20 mouse cellular contexts compared by ENCODE assay signal in genomic region chr16:23312604-23313003, GRCm38 (mm10).
DNase-seq lines count a peak whose midpoint lies in the region; TF ChIP-seq lines count a peak whose summit lies in the region.
"Had no signal": no experiment of that assay in that cellular context is flagged by ENCODE, and none has a peak within 500 bp of the region (broad histone marks: within the 10 kb centered on the region; RNA-seq: fewer than 3 reads in every experiment).

No protein-coding gene starts in this region.

- H3K4me2 ChIP-seq in CH12.LX (ENCODE audit: insufficient read depth, low read depth, poor library complexity, severe bottlenecking), result peak overlapping the region; percentile 19

- TF ChIP-seq CTCF in CH12.LX (conservative IDR thresholded peaks at IDR 0.05 in 1 of 2, IDR thresholded peaks at IDR 0.05 in 1 of 2; ENCODE audit: low read depth in 2 of 2, low read length in 2 of 2), result no peak

- DNase-seq in heart, adult 11 months, result peak; percentile 79
- DNase-seq in heart, postnatal 14 days, result no peak
- DNase-seq in CH12.LX (ENCODE audit: extremely low read depth), result peak; percentile 70
- DNase-seq in induced T-regulatory cell, adult 2 months (ENCODE audit: low read depth), result peak; percentile 34
- no peak for DNase-seq in cerebellum, adult 8-10 months
- no peak for DNase-seq in Muller cell, postnatal 12 days (ENCODE audit: inconsistent ontology term)
- DNase-seq: adrenal gland, adult 2 months; adrenal gland, adult 8-10 months; adrenal gland, postnatal 10 days; adrenal gland, postnatal 14 days; adrenal gland, postnatal 25 days; adrenal gland, postnatal 36 days; B cell, adult 2 months; cerebellum, adult 11 months; cerebellum, adult 11-12 months; cerebellum, adult 18-20 months; cerebellum, adult 2 months; cerebellum, adult 9-10 months had no signal

- peak; percentile 92 for TF ChIP-seq EP300 in CH12.LX (IDR thresholded peaks at IDR 0.05; ENCODE audit: low read length)

- no peaks in the 10 kb centered on the region for H3K27me3 ChIP-seq in CH12.LX (replicated peaks)
- H3K27me3 ChIP-seq: Patski had no signal

- peak overlapping the region; percentile 68 for H3K27ac ChIP-seq in CH12.LX (ENCODE audit: insufficient read depth, low read depth)

- intact Hi-C loops in heart, postnatal 14 days (cut with DNase I), result no loop called here

- peaks cover 11% of the 10 kb centered on the region for H3K9me3 ChIP-seq in CH12.LX (replicated peaks; ENCODE audit: low read length)
- H3K9me3 ChIP-seq: G1E had no signal

- H3K79me2 ChIP-seq in CH12.LX (replicated peaks; ENCODE audit: control insufficient read depth, extremely low read depth, insufficient read depth, poor library complexity, severe bottlenecking), result peaks cover 42% of the 10 kb centered on the region

- H3K4me1 ChIP-seq in CH12.LX (ENCODE audit: control insufficient read depth in 1 of 2, insufficient read depth in 2 of 2), result peaks cover 21 to 66% of the 10 kb centered on the region in 2 experiments

- H3K9ac ChIP-seq in CH12.LX (ENCODE audit: insufficient read depth, low read depth), result peak overlapping the region; percentile 3; the same call in 1 of the 2 replicates

- TF ChIP-seq RAD21 in CH12.LX (IDR thresholded peaks at IDR 0.05; ENCODE audit: low read depth, low read length), result peak; percentile 22

- H3K36me3 ChIP-seq in CH12.LX (replicated peaks in 1 of 2; ENCODE audit: control insufficient read depth in 1 of 2, insufficient read depth in 1 of 2, low read length in 1 of 2), result peaks cover 18 to 49% of the 10 kb centered on the region in 2 experiments
- H3K36me3 ChIP-seq: G1E had no signal

- dilution Hi-C loops in CH12.LX (cut with MboI; ENCODE audit: extremely low pct_ligation_motif_present, extremely low pct_unique_long_range_greater_than_20kb, low sequenced_read_pairs), result no loop called here

- H3K4me3 ChIP-seq in CH12.LX (replicated peaks in 1 of 3; ENCODE audit: low read depth in 2 of 3, low read length in 2 of 3, poor library complexity in 1 of 3), result peak overlapping the region in 1 of 3 experiments; percentile 25

- TF ChIP-seq POLR2A in CH12.LX (IDR thresholded peaks at IDR 0.05; ENCODE audit: low read depth, low read length), result no peak

- in situ Hi-C loops in CH12.LX (cut with MboI; ENCODE audit: low pct_ligation_motif_present, low pct_unique_long_range_greater_than_20kb, low sequenced_read_pairs), result no loop called here

TF ChIP-seq in CH12.LX, 34 proteins besides CTCF, POLR2A, EP300 and RAD21:
- TF ChIP-seq ZC3H11A (IDR thresholded peaks at IDR 0.05; ENCODE audit: low read depth, low read length) (no peak), ZMIZ1 (IDR thresholded peaks at IDR 0.05; ENCODE audit: low read depth, low read length) (no peak), JUN (IDR thresholded peaks at IDR 0.05; ENCODE audit: insufficient read depth, low read depth, low read length) (peak; percentile 73; the same call in 1 of the 2 replicates), ZKSCAN1 (IDR thresholded peaks at IDR 0.05; ENCODE audit: borderline replicate concordance, low read depth, low read length) (no peak), E2F4 (IDR thresholded peaks at IDR 0.05; ENCODE audit: insufficient replicate concordance, low read depth, low read length) (peak; percentile 36; the same call in 1 of the 2 replicates), IRF4 (IDR thresholded peaks at IDR 0.05; ENCODE audit: low read depth, low read length) (peak; percentile 95), SMC3 (IDR thresholded peaks at IDR 0.05; ENCODE audit: low read depth, low read length) (no peak; the same call in 1 of the 2 replicates), TCF12 (IDR thresholded peaks at IDR 0.05; ENCODE audit: low read depth, low read length) (peak; percentile 95), UBTF (IDR thresholded peaks at IDR 0.05; ENCODE audit: low read depth, low read length) (no peak), PAX5 (IDR thresholded peaks at IDR 0.05; ENCODE audit: low read length) (no peak), ELF1 (IDR thresholded peaks at IDR 0.05; ENCODE audit: low read depth, low read length) (peak; percentile 42; the same call in 1 of the 2 replicates), KAT2A (IDR thresholded peaks at IDR 0.05; ENCODE audit: insufficient replicate concordance, low read length) (no peak), SIN3A (IDR thresholded peaks at IDR 0.05; ENCODE audit: low read length) (peak; percentile 70; the same call in 1 of the 2 replicates), NRF1 (IDR thresholded peaks at IDR 0.05; ENCODE audit: low read depth, low read length) (peak; percentile 54; the same call in 1 of the 2 replicates), NELFE (IDR thresholded peaks at IDR 0.05; ENCODE audit: low read depth, low read length) (no peak), MAX (IDR thresholded peaks at IDR 0.05; ENCODE audit: low read length) (peak; percentile 74; the same call in 1 of the 2 replicates), MXI1 (IDR thresholded peaks at IDR 0.05; ENCODE audit: low read depth, low read length) (peak; percentile 58; the same call in 1 of the 2 replicates), RCOR1 (conservative IDR thresholded peaks at IDR 0.05; ENCODE audit: low read depth, low read length) (peak; percentile 90; the same call in 1 of the 2 replicates), POLR2AphosphoS2 (IDR thresholded peaks at IDR 0.05; ENCODE audit: low read depth, low read length) (no peak), JUND (conservative IDR thresholded peaks at IDR 0.05; ENCODE audit: low read depth, low read length) (peak; percentile 83), CHD1 (IDR thresholded peaks at IDR 0.05; ENCODE audit: low read depth, low read length) (peak; percentile 40; the same call in 1 of the 2 replicates), ZNF384 (IDR thresholded peaks at IDR 0.05; ENCODE audit: low read depth, low read length) (no peak), MAZ (IDR thresholded peaks at IDR 0.05; ENCODE audit: low read depth, low read length) (peak; percentile 83), BHLHE40 (IDR thresholded peaks at IDR 0.05; ENCODE audit: low read depth, low read length) (peak; percentile 74), ETS1 (conservative IDR thresholded peaks at IDR 0.05; ENCODE audit: low read depth, low read length) (peak; percentile 69), MYC (IDR thresholded peaks at IDR 0.05; ENCODE audit: low read depth, low read length) (peak; percentile 73; the same call in 1 of the 2 replicates), MEF2A (IDR thresholded peaks at IDR 0.05; ENCODE audit: borderline replicate concordance, low read depth, low read length) (peak; percentile 88), USF1 (IDR thresholded peaks at IDR 0.05; ENCODE audit: low read depth, low read length) (no peak), HCFC1 (IDR thresholded peaks at IDR 0.05; ENCODE audit: low read depth, low read length) (no peak), GABPA (IDR thresholded peaks at IDR 0.05; ENCODE audit: insufficient replicate concordance, low read depth, low read length) (no peak), CHD2 (IDR thresholded peaks at IDR 0.05; ENCODE audit: low read length) (peak; percentile 86), USF2 (conservative IDR thresholded peaks at IDR 0.05; ENCODE audit: low read depth, low read length) (no peak), TBP (conservative IDR thresholded peaks at IDR 0.05; ENCODE audit: low read depth, low read length) (peak; percentile 69), MAFK (IDR thresholded peaks at IDR 0.05; ENCODE audit: insufficient replicate concordance, low read length) (no peak)

Comparison
In these comparisons a context has a peak if more than half of its experiments do, and no peak if none do; other contexts are left out.
1. DNase-seq: peak in heart, adult 11 months (single experiment), CH12.LX (single experiment) and induced T-regulatory cell, adult 2 months (single experiment); none in heart, postnatal 14 days (0 of 2), cerebellum, adult 8-10 months (single experiment) and Muller cell, postnatal 12 days (single experiment).